Mouse (Mus musculus) lung, postnatal 0 days (tissue): Measurements from ENCODE around the gene Pik3r6.
A peak's percentile ranks its signal among the peaks of the same experiment; 100 is the strongest.

Experiments
- CTCF ChIP-seq: IDR thresholded peaks from 2 replicates; pipeline ENCODE4 v1.5.1; 2016; ENCODE audit warnings: antibody characterized with exemption, mild to moderate bottlenecking
- EP300 ChIP-seq: IDR thresholded peaks from 2 replicates; pipeline ENCODE4 v1.6.1; 2016; ENCODE audit warnings: antibody characterized with exemption, mild to moderate bottlenecking, control low read depth

GRCm38 (mm10) chr11:68559546-68559945 lies 56.7 kb downstream of the Pik3r6 start:
- TF ChIP-seq CTCF (peak; percentile 62), EP300 (no peak)
